Mouse (Mus musculus): ENCODE measurements at regions not wholly inside any gene's neighbourhood (a gene's known extent, or its start where the extent isn't known, plus 50 kb on each side); places are given as distances from the start of the nearest gene placed in this dataset.

- TF ChIP-seq CTCF (IDR thresholded peaks at IDR 0.05; ENCODE audit: low read depth, low read length) (no peak), POLR2A (IDR thresholded peaks at IDR 0.05; ENCODE audit: extremely low read depth, insufficient read depth, low read length) (no peak)
Measured at GRCm38 (mm10) chr7:68621080-68621479, 128.0 kb downstream of the Arrdc4 start.

Data from liver, adult 2 months (tissue).